Mouse (Mus musculus): ENCODE data around the gene Kif5a. TPM values are rescaled to one million over a fixed set of nuclear protein-coding genes. Genes with fewer than 3 reads are reported as not detected.

Kif5a gene
- polyA plus RNA-seq, 1 experiment from 2014 or later, result 0.06 TPM

GRCm38 (mm10) chr10:127233141-127233540, 30.0 kb downstream of the Kif5a start:
- H3K36me3 ChIP-seq (replicated peaks; ENCODE audit: insufficient read depth, low read length), result no peaks in the 10 kb centered on the region
- H3K9me3 ChIP-seq (ENCODE audit: low read length), result no peaks in the 10 kb centered on the region
- no peak overlapping the region for H3K27ac ChIP-seq (ENCODE audit: low read depth)
- DNase-seq (no peak), ATAC-seq (no peak)
- H3K27me3 ChIP-seq (ENCODE audit: insufficient read depth, low read length), result peaks cover 7% of the 10 kb centered on the region
- TF ChIP-seq CTCF (IDR thresholded peaks at IDR 0.05; ENCODE audit: low read depth), result peak; percentile 44
- no peak for TF ChIP-seq EP300 (IDR thresholded peaks at IDR 0.05; ENCODE audit: low read depth)
- H3K4me3 ChIP-seq (ENCODE audit: low read depth, low read length), result no peak overlapping the region
- 77% methylated on average over 9 of the region's 9 CpGs for WGBS (ENCODE audit: insufficient replicate concordance)
- H3K9ac ChIP-seq (replicated peaks), result no peak overlapping the region
- no peaks in the 10 kb centered on the region for H3K4me1 ChIP-seq (ENCODE audit: insufficient read depth)
- no peak overlapping the region for H3K4me2 ChIP-seq (ENCODE audit: low read depth, low read length)

GRCm38 (mm10) chr10:127231741-127232140, 31.4 kb downstream of the Kif5a start:
- Histone ChIP-seq H3K27ac (ENCODE audit: low read depth) (no peak overlapping the region), H3K4me3 (ENCODE audit: low read depth, low read length) (no peak overlapping the region), H3K9ac (replicated peaks) (no peak overlapping the region), H3K36me3 (replicated peaks; ENCODE audit: insufficient read depth, low read length) (no peaks in the 10 kb centered on the region), H3K27me3 (ENCODE audit: insufficient read depth, low read length) (peaks cover 1% of the 10 kb centered on the region), H3K4me2 (ENCODE audit: low read depth, low read length) (no peak overlapping the region), H3K9me3 (ENCODE audit: low read length) (no peaks in the 10 kb centered on the region), H3K4me1 (ENCODE audit: insufficient read depth) (no peaks in the 10 kb centered on the region; the same call in 1 of the 2 replicates)
- DNase-seq (no peak), ATAC-seq (no peak)
- TF ChIP-seq EP300 (IDR thresholded peaks at IDR 0.05; ENCODE audit: low read depth), result no peak
- no peak for TF ChIP-seq CTCF (IDR thresholded peaks at IDR 0.05; ENCODE audit: low read depth)
- WGBS (ENCODE audit: insufficient replicate concordance), result 76% methylated on average over 14 of the region's 14 CpGs

GRCm38 (mm10) chr10:127230693-127231092, 32.5 kb downstream of the Kif5a start:
- Histone ChIP-seq H3K4me3 (ENCODE audit: low read depth, low read length) (no peak overlapping the region), H3K36me3 (replicated peaks; ENCODE audit: insufficient read depth, low read length) (no peaks in the 10 kb centered on the region), H3K9me3 (ENCODE audit: low read length) (no peaks in the 10 kb centered on the region), H3K4me1 (ENCODE audit: insufficient read depth) (peaks cover 4% of the 10 kb centered on the region; the same call in 1 of the 2 replicates), H3K27me3 (ENCODE audit: insufficient read depth, low read length) (no peaks in the 10 kb centered on the region; the same call in none of the 2 replicates), H3K9ac (replicated peaks) (no peak overlapping the region), H3K4me2 (ENCODE audit: low read depth, low read length) (no peak overlapping the region), H3K27ac (ENCODE audit: low read depth) (no peak overlapping the region)
- ATAC-seq, result no peak
- no peak for TF ChIP-seq CTCF (IDR thresholded peaks at IDR 0.05; ENCODE audit: low read depth)
- no peak for TF ChIP-seq EP300 (IDR thresholded peaks at IDR 0.05; ENCODE audit: low read depth)
- no peak for DNase-seq
- WGBS (ENCODE audit: insufficient replicate concordance), result 49% methylated on average over 12 of the region's 12 CpGs

- peak; percentile 44 for DNase-seq
- no peak overlapping the region for H3K4me2 ChIP-seq (ENCODE audit: low read depth, low read length)
- TF ChIP-seq CTCF (IDR thresholded peaks at IDR 0.05; ENCODE audit: low read depth) (peak; percentile 91), EP300 (IDR thresholded peaks at IDR 0.05; ENCODE audit: low read depth) (no peak)
- H3K36me3 ChIP-seq (replicated peaks; ENCODE audit: insufficient read depth, low read length), result no peaks in the 10 kb centered on the region
- WGBS (ENCODE audit: insufficient replicate concordance), result 21% methylated on average over 4 of the region's 4 CpGs
- ATAC-seq, result peak; percentile 78
- no peak overlapping the region for H3K9ac ChIP-seq (replicated peaks)
- no peaks in the 10 kb centered on the region for H3K9me3 ChIP-seq (ENCODE audit: low read length)
- H3K27me3 ChIP-seq (ENCODE audit: insufficient read depth, low read length), result no peaks in the 10 kb centered on the region; the same call in none of the 2 replicates
- no peak overlapping the region for H3K27ac ChIP-seq (ENCODE audit: low read depth)
- H3K4me1 ChIP-seq (ENCODE audit: insufficient read depth), result peaks cover 4% of the 10 kb centered on the region; the same call in 1 of the 2 replicates
- no peak overlapping the region for H3K4me3 ChIP-seq (ENCODE audit: low read depth, low read length)
Observed at GRCm38 (mm10) chr10:127228897-127229296, 34.3 kb downstream of the Kif5a start.

GRCm38 (mm10) chr10:127227163-127227562, 36.0 kb downstream of the Kif5a start:
- Histone ChIP-seq H3K27ac (ENCODE audit: low read depth) (no peak overlapping the region), H3K9me3 (ENCODE audit: low read length) (no peaks in the 10 kb centered on the region), H3K4me1 (ENCODE audit: insufficient read depth) (peaks cover 4% of the 10 kb centered on the region; the same call in 1 of the 2 replicates), H3K9ac (replicated peaks) (no peak overlapping the region), H3K4me2 (ENCODE audit: low read depth, low read length) (no peak overlapping the region), H3K4me3 (ENCODE audit: low read depth, low read length) (no peak overlapping the region), H3K36me3 (replicated peaks; ENCODE audit: insufficient read depth, low read length) (no peaks in the 10 kb centered on the region), H3K27me3 (ENCODE audit: insufficient read depth, low read length) (no peaks in the 10 kb centered on the region; the same call in none of the 2 replicates)
- WGBS (ENCODE audit: insufficient replicate concordance), result 51% methylated on average over 8 of the region's 8 CpGs
- no peak for DNase-seq
- ATAC-seq, result no peak
- TF ChIP-seq EP300 (IDR thresholded peaks at IDR 0.05; ENCODE audit: low read depth), result no peak
- TF ChIP-seq CTCF (IDR thresholded peaks at IDR 0.05; ENCODE audit: low read depth), result no peak

- no peak overlapping the region for H3K9ac ChIP-seq (replicated peaks)
- WGBS (ENCODE audit: insufficient replicate concordance), result 62% methylated on average over 8 of the region's 8 CpGs
Observed at GRCm38 (mm10) chr10:127226318-127226895, 36.7 kb downstream of the Kif5a start.

More at GRCm38 (mm10) chr10:127226318-127226895, 36.7 kb downstream of the Kif5a start:
- no peak for ATAC-seq
- H3K9me3 ChIP-seq (ENCODE audit: low read length), result no peaks in the 10 kb centered on the region
- no peak overlapping the region for H3K27ac ChIP-seq (ENCODE audit: low read depth)
- no peaks in the 10 kb centered on the region; the same call in none of the 2 replicates for H3K27me3 ChIP-seq (ENCODE audit: insufficient read depth, low read length)
- no peak overlapping the region for H3K4me3 ChIP-seq (ENCODE audit: low read depth, low read length)
- TF ChIP-seq EP300 (IDR thresholded peaks at IDR 0.05; ENCODE audit: low read depth), result no peak
- TF ChIP-seq CTCF (IDR thresholded peaks at IDR 0.05; ENCODE audit: low read depth), result peak; percentile 51
- no peak overlapping the region for H3K4me2 ChIP-seq (ENCODE audit: low read depth, low read length)
- no peaks in the 10 kb centered on the region for H3K36me3 ChIP-seq (replicated peaks; ENCODE audit: insufficient read depth, low read length)
- H3K4me1 ChIP-seq (ENCODE audit: insufficient read depth), result peaks cover 4% of the 10 kb centered on the region; the same call in 1 of the 2 replicates
- no peak for DNase-seq

Data from liver, postnatal 0 days (tissue).